Mouse (Mus musculus): Measurements from ENCODE around the gene Bpifa5.

- TF ChIP-seq POLR2A (IDR thresholded peaks at IDR 0.05; ENCODE audit: control insufficient read depth, low read depth, low read length) (no peak), CTCF (IDR thresholded peaks at IDR 0.05; ENCODE audit: control insufficient read depth, insufficient read depth, insufficient replicate concordance, low read depth, low read length) (no peak)
Measured at GRCm38 (mm10) chr2:154190546-154191258, 28.3 kb downstream of the Bpifa5 start, which contains the start of gene Bpifb1.

Data from testis, adult 2 months (tissue).